Mouse (Mus musculus) adrenal gland, adult 18-20 months (tissue): ENCODE results near the gene Ptpn4. TPM values are rescaled to one million over a fixed set of nuclear protein-coding genes. Genes with fewer than 3 reads are reported as not detected.

Source experiments
- DNase-seq, 2 experiments: peaks; one replicate each; pipeline ENCODE4 v3.0.0; 2021 to 2022; ENCODE audit warnings: low spot score in 2 of 2
- total RNA-seq, 2 experiments: library from RNA; stranded (reverse); gene quantifications; 1 replicate in 1 of 2; 2 replicates in 1 of 2; pipeline ENCODE4 v1.2.3; 2021

Gene Ptpn4
- total RNA-seq, 2 experiments from 2014 or later: 23.7 to 31.1 TPM

DNA sequence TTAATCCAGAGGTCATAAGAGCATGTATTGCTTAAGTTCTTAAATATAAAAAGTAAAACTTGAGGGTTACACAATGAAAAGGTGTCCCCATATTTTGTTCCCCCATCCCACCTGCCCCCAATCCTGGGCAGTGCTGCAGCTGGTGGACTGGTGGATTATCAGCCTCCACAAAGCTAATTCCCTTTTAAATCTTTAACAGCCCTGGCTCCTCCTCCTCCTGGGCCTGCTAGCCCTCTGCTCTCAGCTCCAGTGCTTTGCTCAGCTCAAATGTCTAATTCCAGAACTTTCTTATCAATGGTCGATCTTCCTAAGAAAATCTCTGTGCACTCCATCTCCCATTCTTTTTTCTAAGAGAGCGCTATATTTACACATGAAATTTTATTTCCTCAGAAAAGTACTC lies 191.1 kb downstream of the Ptpn4 start:
- no peak for DNase-seq

DNA sequence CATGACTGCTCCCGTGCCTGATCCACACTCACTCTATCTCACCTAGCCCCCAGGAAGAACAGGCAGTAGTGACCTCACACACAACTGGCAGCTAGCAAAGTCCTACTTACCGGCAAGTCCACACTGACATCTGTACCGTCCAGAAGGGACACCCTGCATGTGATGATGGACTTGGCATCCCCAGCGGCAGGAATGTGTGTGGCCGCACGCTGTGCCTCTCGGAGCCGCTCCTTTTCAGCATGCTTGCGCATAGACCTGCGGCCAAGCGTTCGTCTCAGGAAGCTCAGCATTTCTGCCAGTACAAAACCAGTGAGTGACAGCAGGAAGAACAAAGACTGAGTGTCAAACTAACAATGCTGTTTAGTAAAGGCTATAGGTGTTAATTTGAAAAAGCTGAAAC lies 195.0 kb downstream of the Ptpn4 start:
- no peak for DNase-seq

GRCm38 (mm10) chr1:119641090-119641812 lies 196.2 kb downstream of the Ptpn4 start:
- DNase-seq: no peak

DNA sequence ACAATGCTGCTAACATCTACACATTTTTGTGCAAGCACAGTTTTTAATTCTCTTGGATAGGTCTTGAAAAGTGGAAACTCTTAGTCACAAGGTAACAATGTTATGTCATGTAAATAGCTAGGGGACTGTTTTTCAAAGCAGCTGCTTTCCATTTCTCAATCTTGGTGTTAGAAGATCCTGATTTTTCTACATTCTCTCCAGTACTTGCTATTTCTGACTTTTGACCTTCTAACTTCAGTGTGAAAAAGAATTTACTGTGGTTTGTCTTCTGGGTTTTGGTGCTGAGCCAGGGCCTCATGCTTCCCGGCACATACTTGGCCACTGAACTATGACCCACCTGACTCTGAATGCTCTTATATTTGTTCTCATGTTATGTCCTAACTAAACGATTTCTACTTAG lies 197.4 kb downstream of the Ptpn4 start:
- no peak for DNase-seq

DNA sequence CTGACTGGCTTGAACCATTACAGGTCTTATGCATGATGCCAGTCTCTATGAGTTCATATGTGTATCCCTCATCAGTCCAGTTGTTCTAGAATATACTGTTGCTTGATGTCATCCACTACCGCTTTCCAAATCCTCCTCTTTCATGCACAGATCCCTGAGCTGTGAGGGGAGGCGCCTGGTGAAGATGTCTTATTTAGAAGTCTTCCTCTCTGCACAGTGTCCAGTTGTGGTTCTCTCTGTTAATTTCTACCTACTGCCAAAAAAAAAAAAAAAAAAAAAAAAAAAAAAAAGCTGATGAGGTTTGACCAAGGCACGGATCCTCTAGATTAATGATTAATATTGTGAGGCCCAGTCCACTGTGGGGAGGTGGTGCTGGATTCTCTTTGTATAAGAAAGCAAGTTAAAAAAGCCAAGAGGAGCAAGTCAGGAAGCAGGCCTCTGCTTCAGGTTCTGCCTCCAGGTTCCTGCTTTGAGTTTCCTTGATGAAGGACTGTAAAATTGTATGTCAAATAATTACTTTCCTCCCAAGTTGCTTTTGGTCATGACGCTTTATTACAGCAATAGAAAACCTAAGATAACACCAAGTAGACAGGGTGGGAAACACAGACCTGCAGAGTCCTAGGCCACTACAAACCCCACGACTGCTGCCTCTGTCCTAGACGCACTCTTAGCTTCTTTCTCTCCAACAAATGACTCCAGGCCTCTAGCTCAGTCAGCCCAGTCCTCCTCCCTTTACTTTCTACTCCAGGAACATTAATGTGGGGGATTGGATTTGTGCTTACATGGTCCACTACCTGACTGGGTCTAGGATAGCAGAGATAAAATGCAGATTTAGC lies 200.0 kb downstream of the Ptpn4 start:
- no peak for DNase-seq

DNA sequence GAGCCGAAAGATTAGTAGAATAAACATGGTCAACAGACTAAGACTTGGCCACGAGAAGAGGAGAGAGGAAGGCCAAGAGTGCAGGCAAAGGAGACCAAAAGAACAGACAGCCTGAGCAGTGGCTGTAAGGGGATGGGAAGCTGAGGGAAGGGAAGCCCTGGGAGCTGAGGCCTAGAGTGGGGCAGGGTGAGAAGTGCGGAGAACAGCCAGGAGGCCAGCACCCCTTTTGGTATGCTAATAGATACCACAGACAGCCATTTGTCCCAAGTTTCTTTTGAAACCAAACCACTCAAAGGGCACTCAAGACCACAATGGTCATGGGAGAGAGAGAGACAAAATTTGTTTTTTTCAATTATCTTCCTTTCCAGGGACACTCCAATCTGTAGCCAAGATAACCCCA lies 202.7 kb downstream of the Ptpn4 start:
- no peak for DNase-seq

- no peak for DNase-seq
These were observed 207.0 kb downstream of the Ptpn4 start for GRCm38 (mm10) chr1:119630428-119630827.

DNA sequence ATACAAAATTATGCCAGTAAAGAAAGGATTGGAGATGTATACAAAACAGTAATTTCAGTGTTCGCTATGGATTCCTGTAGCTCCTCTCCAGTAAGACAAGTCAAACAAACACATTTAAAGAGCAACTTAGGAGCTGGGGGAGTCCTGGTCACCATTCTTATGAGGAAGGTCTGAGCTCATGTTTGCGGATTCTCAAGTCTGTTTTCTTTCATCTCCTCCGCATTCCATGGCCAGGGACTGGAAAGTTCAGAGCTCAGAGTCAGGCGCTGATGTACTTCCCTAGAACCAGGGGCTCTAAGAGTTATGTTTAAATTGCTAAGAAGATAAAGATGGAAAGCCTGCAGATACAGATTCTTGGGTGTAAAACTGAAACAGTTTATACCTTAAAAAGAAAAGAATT lies 210.6 kb downstream of the Ptpn4 start:
- DNase-seq: no peak

DNA sequence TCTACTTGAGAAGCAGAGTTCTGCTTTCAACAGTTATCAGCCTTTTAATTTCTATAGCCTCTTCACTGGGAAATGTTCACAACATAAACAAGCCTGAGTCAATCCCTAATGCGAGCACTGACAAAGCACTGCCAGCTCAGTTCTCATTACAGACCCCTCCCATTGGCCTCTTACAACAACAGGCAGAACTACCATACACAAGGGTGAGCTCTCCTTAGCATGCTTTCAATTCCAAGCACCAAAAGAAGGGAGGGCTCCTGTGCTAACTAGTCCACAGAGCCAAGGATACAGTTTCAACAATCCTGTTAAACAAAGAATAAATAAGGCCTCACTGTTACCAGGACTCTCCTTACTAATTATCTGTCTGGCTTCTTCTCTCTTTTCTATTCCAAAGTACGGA lies 213.0 kb downstream of the Ptpn4 start:
- DNase-seq: no peak

DNA sequence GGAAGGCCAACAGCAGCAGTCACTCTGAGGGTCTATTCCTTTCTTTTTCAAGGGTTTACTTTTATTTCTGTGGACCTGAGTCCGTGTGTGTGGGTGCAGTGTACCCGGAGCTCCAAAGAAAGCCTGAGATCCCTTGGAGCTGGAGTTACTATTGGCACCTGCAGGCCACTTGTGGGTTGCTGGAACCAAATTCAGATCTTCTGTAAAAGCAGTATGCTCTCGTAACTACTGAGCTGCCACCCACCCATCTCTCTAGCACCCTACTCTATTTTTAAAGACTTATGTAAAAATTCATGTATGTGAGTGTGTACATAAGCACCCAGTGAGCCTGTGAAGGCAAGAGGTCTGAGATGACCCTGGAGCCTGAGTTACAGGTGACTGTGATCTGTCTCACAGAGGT lies 232.0 kb downstream of the Ptpn4 start:
- DNase-seq: no peak

Other genes starting within 250 kb of the Ptpn4 start
- gene Epb41l5, start 188.6 kb downstream of the Ptpn4 start, total RNA-seq: 10 to 100 TPM; 10.1 to 10.9 TPM
- 1 to 10 TPM; 6.6 to 8.2 TPM for gene Tmem177, start 75.6 kb upstream of the Ptpn4 start, total RNA-seq
- not detected for gene Cfap221, start 159.6 kb upstream of the Ptpn4 start, total RNA-seq
- 1 to 10 TPM; 7.3 to 9.5 TPM for gene Sctr, start 169.3 kb upstream of the Ptpn4 start, total RNA-seq
- gene Tmem37, start 236.5 kb upstream of the Ptpn4 start, total RNA-seq: 10 to 100 TPM in 1 of 2 experiments, 1 to 10 TPM in 1; 8.3 to 26.7 TPM